Comparison of ENCODE assay signal across 12 mouse cellular contexts in the genomic region with DNA sequence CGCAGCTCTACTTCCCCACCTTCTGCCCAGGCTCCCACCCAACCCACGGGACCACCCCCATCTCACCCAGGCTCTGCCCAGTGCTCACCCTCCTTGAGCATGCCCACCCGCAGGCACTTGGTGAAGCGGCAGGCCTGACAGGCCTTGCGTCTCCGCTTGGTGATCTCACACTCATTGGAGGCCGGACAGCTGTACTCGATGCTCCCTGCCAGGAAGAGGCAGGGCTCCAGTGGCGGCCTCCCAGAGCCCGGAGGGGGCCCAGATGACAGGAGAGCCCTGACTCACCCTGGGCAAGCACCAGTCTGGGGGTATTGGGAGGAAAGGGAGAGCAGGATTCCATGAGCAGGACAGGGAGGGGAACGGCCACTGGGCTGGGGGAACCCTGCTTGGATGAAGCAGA. TPM values are rescaled to one million over a fixed set of nuclear protein-coding genes. Genes with fewer than 3 reads are reported as not detected.
DNase-seq lines count a peak whose midpoint lies in the region; ATAC-seq and TF ChIP-seq lines count a peak whose summit lies in the region.
"Had no signal": no experiment of that assay in that cellular context is flagged by ENCODE, and none has a peak within 500 bp of the region (broad histone marks: within the 10 kb centered on the region; RNA-seq: fewer than 3 reads in every experiment).

No protein-coding gene starts in this region.

- no peak for TF ChIP-seq CTCF in liver, postnatal 0 days (IDR thresholded peaks at IDR 0.05; ENCODE audit: low read depth)
- no peak for TF ChIP-seq CTCF in stomach, postnatal 0 days (IDR thresholded peaks at IDR 0.05; ENCODE audit: low read depth)

- no peaks in the 10 kb centered on the region for H3K27me3 ChIP-seq in embryonic facial prominence, embryonic 11.5 days (ENCODE audit: control insufficient read depth, insufficient read depth, low read length)
- H3K27me3 ChIP-seq in embryonic facial prominence, embryonic 10.5 days (replicated peaks; ENCODE audit: low read depth, poor library complexity, severe bottlenecking): no peaks in the 10 kb centered on the region
- no peaks in the 10 kb centered on the region for H3K27me3 ChIP-seq in liver, embryonic 13.5 days
- no peaks in the 10 kb centered on the region for H3K27me3 ChIP-seq in liver, postnatal 0 days (ENCODE audit: insufficient read depth, low read length)
- H3K27me3 ChIP-seq in stomach, postnatal 0 days (ENCODE audit: control insufficient read depth, insufficient read depth, low read length): no peaks in the 10 kb centered on the region
- H3K27me3 ChIP-seq: neural tube, embryonic 12.5 days had no signal

- H3K36me3 ChIP-seq in embryonic facial prominence, embryonic 11.5 days (replicated peaks; ENCODE audit: control insufficient read depth, insufficient read depth, low read depth, low read length): peaks cover 15% of the 10 kb centered on the region
- H3K36me3 ChIP-seq in embryonic facial prominence, embryonic 10.5 days (replicated peaks): peaks cover 40% of the 10 kb centered on the region
- peaks cover 39% of the 10 kb centered on the region for H3K36me3 ChIP-seq in liver, embryonic 13.5 days
- H3K36me3 ChIP-seq in liver, postnatal 0 days (replicated peaks; ENCODE audit: insufficient read depth, low read length): peaks cover 43% of the 10 kb centered on the region
- H3K36me3 ChIP-seq in stomach, postnatal 0 days (ENCODE audit: control insufficient read depth, insufficient read depth, low read length): peaks cover 15% of the 10 kb centered on the region

- 82% methylated on average over 11 of the region's 11 CpGs for WGBS in embryonic facial prominence, embryonic 11.5 days
- WGBS in embryonic facial prominence, embryonic 10.5 days: 87% methylated on average over 11 of the region's 11 CpGs
- WGBS in liver, embryonic 13.5 days (ENCODE audit: insufficient replicate concordance): 78% methylated on average over 11 of the region's 11 CpGs
- WGBS in liver, postnatal 0 days (ENCODE audit: insufficient replicate concordance): 86% methylated on average over 11 of the region's 11 CpGs
- 60% methylated on average over 11 of the region's 11 CpGs for WGBS in stomach, postnatal 0 days

- no peak for TF ChIP-seq EP300 in liver, postnatal 0 days (IDR thresholded peaks at IDR 0.05; ENCODE audit: low read depth)
- TF ChIP-seq EP300 in stomach, postnatal 0 days (optimal IDR thresholded peaks at IDR 0.05): no peak

- DNase-seq in embryonic facial prominence, embryonic 11.5 days (ENCODE audit: low spot score): no peak
- no peak for DNase-seq in embryonic facial prominence, embryonic 10.5 days (ENCODE audit: low spot score)
- peak; percentile 52 to 70 for DNase-seq in heart, postnatal 14 days
- DNase-seq in heart, postnatal 36 days: no peak
- DNase-seq in liver, embryonic 13.5 days: no peak
- no peak for DNase-seq in liver, postnatal 0 days
- DNase-seq in stomach, postnatal 0 days (ENCODE audit: low spot score): peak; percentile 14
- DNase-seq: adrenal gland, adult 8-10 months had no signal

- peaks cover 5% of the 10 kb centered on the region for H3K4me1 ChIP-seq in embryonic facial prominence, embryonic 11.5 days (ENCODE audit: control insufficient read depth, insufficient read depth, low read length)
- peaks cover 16% of the 10 kb centered on the region for H3K4me1 ChIP-seq in embryonic facial prominence, embryonic 10.5 days
- peaks cover 70% of the 10 kb centered on the region for H3K4me1 ChIP-seq in liver, embryonic 13.5 days (replicated peaks)
- peaks cover 13% of the 10 kb centered on the region for H3K4me1 ChIP-seq in liver, postnatal 0 days (ENCODE audit: insufficient read depth)
- H3K4me1 ChIP-seq in stomach, postnatal 0 days (replicated peaks; ENCODE audit: control insufficient read depth, insufficient read depth): no peaks in the 10 kb centered on the region

- no peak overlapping the region; the same call in 1 of the 2 replicates for H3K4me2 ChIP-seq in embryonic facial prominence, embryonic 11.5 days (ENCODE audit: low read depth, low read length)
- no peak overlapping the region for H3K4me2 ChIP-seq in liver, embryonic 13.5 days
- no peak overlapping the region for H3K4me2 ChIP-seq in liver, postnatal 0 days (ENCODE audit: low read depth, low read length)
- H3K4me2 ChIP-seq in stomach, postnatal 0 days (replicated peaks; ENCODE audit: low read depth): no peak overlapping the region
- H3K4me2 ChIP-seq: neural tube, embryonic 12.5 days had no signal

- H3K4me3 ChIP-seq in embryonic facial prominence, embryonic 11.5 days (ENCODE audit: low read depth, low read length): no peak overlapping the region
- H3K4me3 ChIP-seq in embryonic facial prominence, embryonic 10.5 days: no peak overlapping the region
- H3K4me3 ChIP-seq in liver, embryonic 13.5 days (replicated peaks): no peak overlapping the region
- no peak overlapping the region for H3K4me3 ChIP-seq in liver, postnatal 0 days (ENCODE audit: low read depth, low read length)
- H3K4me3 ChIP-seq in stomach, postnatal 0 days (ENCODE audit: low read depth, low read length): no peak overlapping the region
- H3K4me3 ChIP-seq: neural tube, embryonic 12.5 days had no signal

- no peak for ATAC-seq in embryonic facial prominence, embryonic 11.5 days (replicated peaks; ENCODE audit: insufficient number of reproducible peaks, low FRiP score, low TSS enrichment, low read depth)
- ATAC-seq in liver, embryonic 13.5 days (ENCODE audit: low read depth): no peak
- ATAC-seq in liver, postnatal 0 days: no peak
- no peak for ATAC-seq in stomach, postnatal 0 days (ENCODE audit: low FRiP score, low TSS enrichment)
- ATAC-seq: forebrain, embryonic 14.5 days had no signal

- H3K9me3 ChIP-seq in embryonic facial prominence, embryonic 11.5 days (replicated peaks; ENCODE audit: control insufficient read depth, low read length): no peaks in the 10 kb centered on the region
- no peaks in the 10 kb centered on the region for H3K9me3 ChIP-seq in embryonic facial prominence, embryonic 10.5 days
- no peaks in the 10 kb centered on the region for H3K9me3 ChIP-seq in liver, embryonic 13.5 days (replicated peaks)
- no peaks in the 10 kb centered on the region for H3K9me3 ChIP-seq in liver, postnatal 0 days (ENCODE audit: low read length)
- H3K9me3 ChIP-seq in stomach, postnatal 0 days (ENCODE audit: control insufficient read depth, low read length): no peaks in the 10 kb centered on the region
- H3K9me3 ChIP-seq: neural tube, embryonic 12.5 days had no signal

- 0 out of 2 replicates have a peak overlapping the region, but pooled peaks have one; percentile 6 for H3K9ac ChIP-seq in embryonic facial prominence, embryonic 11.5 days (replicated peaks; ENCODE audit: low read length)
- no peak overlapping the region for H3K9ac ChIP-seq in liver, embryonic 13.5 days
- no peak overlapping the region for H3K9ac ChIP-seq in liver, postnatal 0 days (replicated peaks)
- H3K9ac ChIP-seq in stomach, postnatal 0 days (ENCODE audit: low read length): 0 out of 2 replicates have a peak overlapping the region, but pooled peaks have one; percentile 13
- H3K9ac ChIP-seq: neural tube, embryonic 12.5 days had no signal

- intact Hi-C loops in heart, postnatal 14 days (cut with DNase I): no loop called here
- intact Hi-C loops in heart, postnatal 36 days (cut with DNase I): no loop called here

- H3K27ac ChIP-seq in embryonic facial prominence, embryonic 11.5 days (replicated peaks; ENCODE audit: low read depth, low read length): no peak overlapping the region
- no peak overlapping the region for H3K27ac ChIP-seq in embryonic facial prominence, embryonic 10.5 days (replicated peaks)
- peak overlapping the region; percentile 39 for H3K27ac ChIP-seq in liver, embryonic 13.5 days
- H3K27ac ChIP-seq in liver, postnatal 0 days (ENCODE audit: low read depth): no peak overlapping the region
- H3K27ac ChIP-seq in stomach, postnatal 0 days (replicated peaks): 0 out of 2 replicates have a peak overlapping the region, but pooled peaks have one; percentile 18
- H3K27ac ChIP-seq: kidney, postnatal 0 days; neural tube, embryonic 12.5 days had no signal

RNA-seq across cellular contexts. Expression of gene Prdx5, which starts 4.1 kb away (rescaled TPM):
- polyA plus RNA-seq in embryonic facial prominence, embryonic 11.5 days (2014; fragmentation: Nextera tagmentation; extraction: Ambion mirVana): 110 and 128 TPM in 2 replicates
- polyA plus RNA-seq in embryonic facial prominence, embryonic 10.5 days (2016; fragmentation: Nextera tagmentation; extraction: Ambion mirVana): 137 and 140 TPM in 2 replicates
- total RNA-seq in heart, postnatal 14 days (2021): 100 to 1,000 TPM; 595 to 603 TPM
- total RNA-seq in heart, postnatal 36 days (2021): 100 to 1,000 TPM; 693 to 776 TPM
- 97.7 and 101 TPM in 2 replicates for polyA plus RNA-seq in liver, embryonic 13.5 days (2015; fragmentation: Nextera tagmentation; extraction: Ambion mirVana)
- polyA plus RNA-seq in liver, postnatal 0 days (2015; fragmentation: Nextera tagmentation; extraction: Ambion mirVana): 371 and 389 TPM in 2 replicates
- 537 and 559 TPM in 2 replicates for polyA plus RNA-seq in stomach, postnatal 0 days (2015; fragmentation: Nextera tagmentation; extraction: Ambion mirVana)

RNA-seq across cellular contexts. Expression of gene Trmt112, which starts 4.5 kb away (rescaled TPM):
- 159 and 166 TPM in 2 replicates for polyA plus RNA-seq in embryonic facial prominence, embryonic 11.5 days (2014; fragmentation: Nextera tagmentation; extraction: Ambion mirVana)
- 150 and 168 TPM in 2 replicates for polyA plus RNA-seq in embryonic facial prominence, embryonic 10.5 days (2016; fragmentation: Nextera tagmentation; extraction: Ambion mirVana)
- 10 to 100 TPM; 26.7 to 30.6 TPM for total RNA-seq in heart, postnatal 14 days (2021)
- 10 to 100 TPM; 27.8 to 30.3 TPM for total RNA-seq in heart, postnatal 36 days (2021)
- 103 and 106 TPM in 2 replicates for polyA plus RNA-seq in liver, embryonic 13.5 days (2015; fragmentation: Nextera tagmentation; extraction: Ambion mirVana)
- polyA plus RNA-seq in liver, postnatal 0 days (2015; fragmentation: Nextera tagmentation; extraction: Ambion mirVana): 67.1 and 68.6 TPM in 2 replicates
- 75.8 and 85.9 TPM in 2 replicates for polyA plus RNA-seq in stomach, postnatal 0 days (2015; fragmentation: Nextera tagmentation; extraction: Ambion mirVana)

RNA-seq across cellular contexts. Expression of gene Esrra, which starts 7.6 kb away (rescaled TPM):
- polyA plus RNA-seq in embryonic facial prominence, embryonic 11.5 days (2014; fragmentation: Nextera tagmentation; extraction: Ambion mirVana): 2.7 and 3.3 TPM in 2 replicates
- 7.9 and 8.9 TPM in 2 replicates for polyA plus RNA-seq in embryonic facial prominence, embryonic 10.5 days (2016; fragmentation: Nextera tagmentation; extraction: Ambion mirVana)
- 100 to 1,000 TPM; 128 to 136 TPM for total RNA-seq in heart, postnatal 14 days (2021)
- total RNA-seq in heart, postnatal 36 days (2021): 100 to 1,000 TPM; 146 to 154 TPM
- polyA plus RNA-seq in liver, embryonic 13.5 days (2015; fragmentation: Nextera tagmentation; extraction: Ambion mirVana): 4.4 and 4.8 TPM in 2 replicates
- polyA plus RNA-seq in liver, postnatal 0 days (2015; fragmentation: Nextera tagmentation; extraction: Ambion mirVana): 7.7 and 8.2 TPM in 2 replicates
- polyA plus RNA-seq in stomach, postnatal 0 days (2015; fragmentation: Nextera tagmentation; extraction: Ambion mirVana): 20.4 and 20.8 TPM in 2 replicates

RNA-seq across cellular contexts. Expression of gene Catsperz, which starts 11.2 kb away (rescaled TPM):
- 1.0 and 1.9 TPM in 2 replicates for polyA plus RNA-seq in embryonic facial prominence, embryonic 11.5 days (2014; fragmentation: Nextera tagmentation; extraction: Ambion mirVana)
- 0.68 and 0.74 TPM in 2 replicates for polyA plus RNA-seq in embryonic facial prominence, embryonic 10.5 days (2016; fragmentation: Nextera tagmentation; extraction: Ambion mirVana)
- total RNA-seq in heart, postnatal 14 days (2021): not detected
- not detected for total RNA-seq in heart, postnatal 36 days (2021)
- 0.51 and 0.73 TPM in 2 replicates for polyA plus RNA-seq in liver, embryonic 13.5 days (2015; fragmentation: Nextera tagmentation; extraction: Ambion mirVana)
- 0.81 TPM in 2 replicates for polyA plus RNA-seq in liver, postnatal 0 days (2015; fragmentation: Nextera tagmentation; extraction: Ambion mirVana)
- 3.7 and 4.5 TPM in 2 replicates for polyA plus RNA-seq in stomach, postnatal 0 days (2015; fragmentation: Nextera tagmentation; extraction: Ambion mirVana)
- total RNA-seq: adrenal gland, adult 8-10 months; liver, adult 2 months had no signal
- polyA plus RNA-seq: liver, adult 2 months had no signal

RNA-seq across cellular contexts. Expression of gene Kcnk4, which starts 20.3 kb away (rescaled TPM):
- 0.26 and 0.32 TPM in 2 replicates for polyA plus RNA-seq in embryonic facial prominence, embryonic 11.5 days (2014; fragmentation: Nextera tagmentation; extraction: Ambion mirVana)
- polyA plus RNA-seq in embryonic facial prominence, embryonic 10.5 days (2016; fragmentation: Nextera tagmentation; extraction: Ambion mirVana): 0.23 TPM in 1 of 2 replicates, not detected in the other
- under 1 TPM in 1 of 2 experiments, not detected in 1; 0.26 TPM for total RNA-seq in heart, postnatal 14 days (2021)
- total RNA-seq in heart, postnatal 36 days (2021): not detected
- 0.06 TPM in 1 of 2 replicates, not detected in the other for polyA plus RNA-seq in liver, embryonic 13.5 days (2015; fragmentation: Nextera tagmentation; extraction: Ambion mirVana)
- polyA plus RNA-seq in liver, postnatal 0 days (2015; fragmentation: Nextera tagmentation; extraction: Ambion mirVana): 0.06 and 0.09 TPM in 2 replicates
- 0.75 and 0.98 TPM in 2 replicates for polyA plus RNA-seq in stomach, postnatal 0 days (2015; fragmentation: Nextera tagmentation; extraction: Ambion mirVana)
- total RNA-seq: liver, adult 2 months had no signal

Comparison
In these comparisons a context has a peak if more than half of its experiments do, and no peak if none do; other contexts are left out.
1. DNase-seq: peak in heart, postnatal 14 days (2 of 2) and stomach, postnatal 0 days (single experiment); none in embryonic facial prominence, embryonic 11.5 days (single experiment), embryonic facial prominence, embryonic 10.5 days (single experiment), heart, postnatal 36 days (0 of 2), liver, embryonic 13.5 days (single experiment) and liver, postnatal 0 days (single experiment).
2. H3K27ac ChIP-seq: peak in liver, embryonic 13.5 days (single experiment) and stomach, postnatal 0 days (single experiment); none in embryonic facial prominence, embryonic 11.5 days (single experiment), embryonic facial prominence, embryonic 10.5 days (single experiment) and liver, postnatal 0 days (single experiment).
3. H3K9ac ChIP-seq: peak in embryonic facial prominence, embryonic 11.5 days (single experiment) and stomach, postnatal 0 days (single experiment); none in liver, embryonic 13.5 days (single experiment) and liver, postnatal 0 days (single experiment).